Mouse (Mus musculus) gastrocnemius, postnatal 25 days (tissue): ENCODE measurements around the gene Gtf2i. TPM values are rescaled to one million over a fixed set of nuclear protein-coding genes. Genes with fewer than 3 reads are reported as not detected.

Experiments
- DNase-seq: peaks from one replicate; pipeline ENCODE4 v3.0.0; 2022
- total RNA-seq, 2 experiments: library from RNA; stranded (reverse); gene quantifications; 1 replicate in 1 of 2; 2 replicates in 1 of 2; pipeline ENCODE4 v1.2.3; 2021

Gtf2i gene
- total RNA-seq, 2 experiments from 2014 or later, result 102 to 106 TPM

- no peak for DNase-seq
Observed at GRCm38 (mm10) chr5:134323311-134323710, 8.8 kb upstream of the Gtf2i start.

GRCm38 (mm10) chr5:134322355-134322754 is 7.8 kb upstream of the Gtf2i start:
- DNase-seq, result no peak

GRCm38 (mm10) chr5:134321699-134322098 is 7.1 kb upstream of the Gtf2i start:
- no peak for DNase-seq

- DNase-seq, result no peak
Observed at GRCm38 (mm10) chr5:134318903-134319302, 4.3 kb upstream of the Gtf2i start.

GRCm38 (mm10) chr5:134316721-134317120 is 2.2 kb upstream of the Gtf2i start:
- DNase-seq, result no peak

GRCm38 (mm10) chr5:134315623-134316350 is 1.2 kb upstream of the Gtf2i start:
- DNase-seq, result peak; percentile 52

- DNase-seq, result no peak
Observed at GRCm38 (mm10) chr5:134314068-134314674, 389 bp downstream of the Gtf2i start.

GRCm38 (mm10) chr5:134313451-134314067 is 1.0 kb downstream of the Gtf2i start:
- DNase-seq, result peak; percentile 97

GRCm38 (mm10) chr5:134312691-134313450 is 1.7 kb downstream of the Gtf2i start:
- peak; percentile 11 for DNase-seq

GRCm38 (mm10) chr5:134311894-134312411 is 2.6 kb downstream of the Gtf2i start:
- DNase-seq, result no peak

GRCm38 (mm10) chr5:134310201-134310600 is 4.4 kb downstream of the Gtf2i start:
- no peak for DNase-seq

GRCm38 (mm10) chr5:134309345-134309744 is 5.2 kb downstream of the Gtf2i start:
- no peak for DNase-seq

- peak; percentile 32 for DNase-seq
Observed at GRCm38 (mm10) chr5:134304639-134305038, 9.9 kb downstream of the Gtf2i start.

GRCm38 (mm10) chr5:134295277-134296050 is 19.1 kb downstream of the Gtf2i start:
- DNase-seq, result no peak

- no peak for DNase-seq
Observed at GRCm38 (mm10) chr5:134294606-134295005, 20.0 kb downstream of the Gtf2i start.

GRCm38 (mm10) chr5:134291096-134291495 is 23.5 kb downstream of the Gtf2i start:
- peak; percentile 10 for DNase-seq

GRCm38 (mm10) chr5:134289935-134290560 is 24.5 kb downstream of the Gtf2i start:
- no peak for DNase-seq

- no peak for DNase-seq
Observed at GRCm38 (mm10) chr5:134288071-134288470, 26.5 kb downstream of the Gtf2i start.

GRCm38 (mm10) chr5:134284921-134285320 is 29.6 kb downstream of the Gtf2i start:
- DNase-seq, result no peak

- peak; percentile 11 for DNase-seq
Observed at GRCm38 (mm10) chr5:134282603-134283002, 32.0 kb downstream of the Gtf2i start.

- DNase-seq, result no peak
Observed at GRCm38 (mm10) chr5:134282076-134282475, 32.5 kb downstream of the Gtf2i start.
